Mouse (Mus musculus) neural tube, embryonic 14.5 days (tissue): ENCODE measurements around the gene Rfx4. TPM values are rescaled to one million over a fixed set of nuclear protein-coding genes. Genes with fewer than 3 reads are reported as not detected.
A peak's percentile ranks its signal among the peaks of the same experiment; 100 is the strongest.

ENCODE experiments used
- ATAC-seq: fragments of 200-750 bp; cut with Nextera tagmentation; 2 replicates; pipeline ENCODE4 v1.8.0; 2017; ENCODE audit warnings: low read depth, mild to moderate bottlenecking, moderate TSS enrichment, moderate library complexity
- H3K27ac ChIP-seq: fragments of 300-500 bp; sonication (generic); 2 replicates; pipeline ENCODE4 v1.5.1; 2014; ENCODE audit warnings: low read depth, mild to moderate bottlenecking, control low read depth, low read length, moderate library complexity, mixed read lengths
- H3K27me3 ChIP-seq: fragments of 300-500 bp; sonication (generic); 2 replicates; pipeline ENCODE4 v1.6.1; 2014; ENCODE audit warnings: low read length; ENCODE audit not compliant: control insufficient read depth, insufficient read depth
- H3K36me3 ChIP-seq: fragments of 300-500 bp; sonication (generic); 2 replicates; pipeline ENCODE4 v1.6.1; 2014; ENCODE audit warnings: low read length, mixed read lengths; ENCODE audit not compliant: control insufficient read depth, insufficient read depth
- H3K4me1 ChIP-seq: fragments of 300-500 bp; sonication (generic); 2 replicates; pipeline ENCODE4 v1.6.1; 2014; ENCODE audit warnings: low read length; ENCODE audit not compliant: control insufficient read depth, insufficient read depth
- H3K4me2 ChIP-seq: fragments of 300-500 bp; sonication (generic); 2 replicates; pipeline ENCODE4 v1.6.1; 2014; ENCODE audit warnings: mild to moderate bottlenecking, low read depth, low read length, control low read depth
- H3K4me3 ChIP-seq: fragments of 300-500 bp; sonication (generic); 2 replicates; pipeline ENCODE4 v1.5.1; 2014; ENCODE audit warnings: low read depth, low read length, control low read depth, mixed read lengths
- H3K9ac ChIP-seq: fragments of 300-500 bp; sonication (generic); replicated peaks from 2 replicates; pipeline ENCODE4 v1.6.1; 2014; ENCODE audit warnings: low read depth, mild to moderate bottlenecking, control low read depth, low read length, mixed read lengths
- H3K9me3 ChIP-seq: fragments of 300-500 bp; sonication (generic); 2 replicates; pipeline ENCODE4 v1.6.1; 2016; ENCODE audit warnings: low read length; ENCODE audit not compliant: control insufficient read depth
- WGBS: fragments of 180-500 bp; shearing (Covaris S2); extraction: QIAGEN DNeasy Blood & Tissue Kit; methylation state at CpG from one replicate; pipeline ENCODE4 v1.1.7; 2014; 5-methylcytosine and 5-hydroxymethylcytosine counted together
- polyA plus RNA-seq: library from polyadenylated mRNA; unstranded; fragments of >200 nt; fragmentation: Nextera tagmentation; extraction: Ambion mirVana; gene quantifications from 2 replicates; pipeline ENCODE4 v1.2.1, GENCODE M21; 2014

Rfx4 gene
- polyA plus RNA-seq, 1 experiment from 2014 or later: 23.2 TPM

DNA sequence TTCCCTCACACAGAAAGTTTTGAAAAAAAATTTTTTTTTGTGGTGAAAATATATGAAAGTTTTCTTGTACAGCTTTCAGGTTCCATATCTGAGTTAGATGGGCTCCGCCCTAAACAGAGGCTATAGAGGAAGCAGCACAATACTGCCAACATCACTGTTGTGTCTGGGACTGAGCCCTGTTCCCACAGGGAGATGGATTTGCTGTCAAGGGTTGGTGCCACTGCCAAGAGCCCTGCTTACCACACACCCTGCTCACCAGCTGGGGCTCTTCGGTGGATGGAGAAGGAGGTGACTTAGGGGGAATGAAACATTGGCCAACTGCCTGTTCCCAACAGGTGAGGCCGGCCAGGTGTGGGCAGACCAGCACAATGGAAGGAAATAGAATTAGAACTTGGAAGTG lies 35.3 kb downstream of the Rfx4 start:
- ATAC-seq: no peak
- H3K27me3 ChIP-seq: no peaks in the 10 kb centered on the region

DNA sequence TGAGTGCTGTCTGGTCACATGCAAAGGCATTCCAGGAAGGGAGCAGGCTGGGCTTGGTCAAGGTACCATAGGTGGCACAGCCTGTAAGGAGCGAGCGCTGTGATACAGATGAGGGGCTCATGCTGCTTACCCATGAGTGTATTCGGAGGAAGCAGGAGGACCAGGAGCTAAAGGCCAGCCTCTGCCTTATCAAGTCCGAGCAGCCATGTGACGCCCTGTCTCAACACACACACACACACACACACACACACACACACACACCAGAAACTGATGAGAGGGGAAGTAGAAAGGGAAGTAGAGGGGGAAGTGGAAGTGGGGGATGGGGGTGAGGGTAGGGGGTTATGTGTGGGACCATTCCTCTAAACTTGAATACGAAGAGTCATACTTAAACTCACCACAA lies 45.7 kb downstream of the Rfx4 start:
- H3K4me2 ChIP-seq: no peak overlapping the region
- ATAC-seq: no peak
- H3K9ac ChIP-seq: no peak overlapping the region
- H3K27ac ChIP-seq: no peak overlapping the region
- H3K4me3 ChIP-seq: no peak overlapping the region
- no peaks in the 10 kb centered on the region for H3K4me1 ChIP-seq
- no peaks in the 10 kb centered on the region for H3K36me3 ChIP-seq
- H3K27me3 ChIP-seq: no peaks in the 10 kb centered on the region
- no peaks in the 10 kb centered on the region for H3K9me3 ChIP-seq
- WGBS: 92% methylated on average over 6 of the region's 6 CpGs

More for the DNA sequence above, 35.3 kb downstream of the Rfx4 start:
- no peak overlapping the region for H3K27ac ChIP-seq
- H3K4me3 ChIP-seq: no peak overlapping the region
- H3K4me1 ChIP-seq: no peaks in the 10 kb centered on the region
- no peaks in the 10 kb centered on the region for H3K9me3 ChIP-seq
- no peak overlapping the region for H3K4me2 ChIP-seq
- WGBS: 83% methylated on average over 3 of the region's 3 CpGs
- H3K9ac ChIP-seq: no peak overlapping the region
- no peaks in the 10 kb centered on the region for H3K36me3 ChIP-seq

DNA sequence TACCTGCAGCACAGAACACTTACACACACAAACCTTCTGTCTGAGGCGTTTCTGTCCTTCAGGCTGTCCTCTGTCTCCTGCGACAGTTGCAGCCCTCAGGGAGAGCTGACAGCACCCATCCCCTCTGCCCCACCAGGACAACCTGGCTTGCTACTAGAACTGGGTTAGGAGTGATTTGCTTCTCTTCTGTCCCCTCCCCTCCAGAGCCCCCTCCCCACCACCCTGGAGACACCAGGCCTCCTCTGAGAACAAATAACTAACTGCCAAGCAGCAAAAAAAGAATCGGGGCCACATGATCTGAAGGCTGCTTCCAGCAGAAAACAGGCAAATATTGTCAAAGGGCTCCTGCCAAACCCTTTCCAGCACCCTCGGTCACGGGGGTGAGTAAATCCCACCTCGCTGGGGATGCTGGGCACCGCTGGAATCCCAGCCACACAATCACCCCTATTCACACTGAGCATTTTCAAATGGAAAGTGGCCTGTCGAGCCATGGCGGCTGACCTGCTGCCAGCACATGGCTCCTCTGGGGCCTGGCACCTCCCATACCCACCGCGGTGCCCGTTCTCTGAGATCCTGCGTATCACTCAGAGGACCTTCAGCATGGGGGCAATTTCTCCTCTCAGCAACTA lies 47.5 kb downstream of the Rfx4 start:
- peak; percentile 48; the same call in 1 of the 2 replicates for ATAC-seq
- Histone ChIP-seq H3K9me3 (no peaks in the 10 kb centered on the region), H3K27ac (no peak overlapping the region), H3K4me1 (no peaks in the 10 kb centered on the region), H3K27me3 (no peaks in the 10 kb centered on the region), H3K36me3 (no peaks in the 10 kb centered on the region), H3K4me2 (no peak overlapping the region), H3K4me3 (no peak overlapping the region), H3K9ac (no peak overlapping the region)
- WGBS: 46% methylated on average over 13 of the region's 13 CpGs

DNA sequence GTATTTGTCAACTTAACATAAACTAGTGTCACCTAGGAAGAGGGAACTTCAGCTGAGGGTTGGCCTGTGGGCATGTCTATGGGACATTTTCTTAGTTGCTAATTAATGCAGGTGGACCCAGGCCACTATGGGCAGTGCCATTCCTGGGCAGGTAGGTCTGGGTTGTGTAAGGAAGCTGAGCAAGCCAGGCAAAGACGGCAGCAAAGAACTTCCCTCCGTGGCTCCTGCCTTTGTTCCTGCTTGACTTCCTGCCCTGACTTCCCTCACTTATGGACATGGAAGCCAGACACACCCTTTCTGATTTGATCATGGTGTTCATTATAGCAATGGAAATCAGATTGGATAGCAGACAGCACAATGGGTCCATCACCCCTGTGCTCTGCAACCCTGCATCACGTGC lies 49.7 kb downstream of the Rfx4 start:
- no peaks in the 10 kb centered on the region for H3K36me3 ChIP-seq
- H3K4me1 ChIP-seq: no peaks in the 10 kb centered on the region
- no peaks in the 10 kb centered on the region for H3K9me3 ChIP-seq
- no peaks in the 10 kb centered on the region for H3K27me3 ChIP-seq
- WGBS: 79% methylated on average over 3 of the region's 3 CpGs
- no peak for ATAC-seq
- H3K9ac ChIP-seq: no peak overlapping the region
- no peak overlapping the region for H3K4me2 ChIP-seq
- no peak overlapping the region for H3K4me3 ChIP-seq
- no peak overlapping the region for H3K27ac ChIP-seq

DNA sequence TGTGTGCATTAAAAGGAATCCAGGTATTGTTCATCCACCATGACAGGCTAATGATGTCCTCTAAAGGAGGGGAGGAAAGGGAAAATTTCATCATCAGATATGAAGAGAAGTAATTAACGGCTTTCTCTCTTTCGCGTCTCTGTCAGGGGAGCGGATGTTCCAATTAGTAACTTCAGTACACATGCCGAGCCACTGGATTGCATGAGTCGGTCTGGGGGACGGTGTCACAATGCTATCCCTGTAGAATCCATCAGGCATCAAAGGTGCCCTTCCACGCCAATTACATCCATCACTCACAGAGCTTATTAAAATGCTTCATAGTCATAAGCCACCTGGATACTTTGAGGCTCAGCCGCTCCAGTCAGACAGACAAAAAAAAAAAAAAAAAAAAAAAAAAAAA lies 51.3 kb downstream of the Rfx4 start:
- no peak overlapping the region for H3K27ac ChIP-seq
- ATAC-seq: peak; percentile 16; the same call in 1 of the 2 replicates
- H3K4me3 ChIP-seq: no peak overlapping the region
- H3K9me3 ChIP-seq: no peaks in the 10 kb centered on the region
- H3K36me3 ChIP-seq: no peaks in the 10 kb centered on the region
- 64% methylated on average over 9 of the region's 9 CpGs for WGBS
- H3K4me2 ChIP-seq: no peak overlapping the region
- H3K4me1 ChIP-seq: no peaks in the 10 kb centered on the region
- H3K9ac ChIP-seq: no peak overlapping the region
- no peaks in the 10 kb centered on the region for H3K27me3 ChIP-seq

DNA sequence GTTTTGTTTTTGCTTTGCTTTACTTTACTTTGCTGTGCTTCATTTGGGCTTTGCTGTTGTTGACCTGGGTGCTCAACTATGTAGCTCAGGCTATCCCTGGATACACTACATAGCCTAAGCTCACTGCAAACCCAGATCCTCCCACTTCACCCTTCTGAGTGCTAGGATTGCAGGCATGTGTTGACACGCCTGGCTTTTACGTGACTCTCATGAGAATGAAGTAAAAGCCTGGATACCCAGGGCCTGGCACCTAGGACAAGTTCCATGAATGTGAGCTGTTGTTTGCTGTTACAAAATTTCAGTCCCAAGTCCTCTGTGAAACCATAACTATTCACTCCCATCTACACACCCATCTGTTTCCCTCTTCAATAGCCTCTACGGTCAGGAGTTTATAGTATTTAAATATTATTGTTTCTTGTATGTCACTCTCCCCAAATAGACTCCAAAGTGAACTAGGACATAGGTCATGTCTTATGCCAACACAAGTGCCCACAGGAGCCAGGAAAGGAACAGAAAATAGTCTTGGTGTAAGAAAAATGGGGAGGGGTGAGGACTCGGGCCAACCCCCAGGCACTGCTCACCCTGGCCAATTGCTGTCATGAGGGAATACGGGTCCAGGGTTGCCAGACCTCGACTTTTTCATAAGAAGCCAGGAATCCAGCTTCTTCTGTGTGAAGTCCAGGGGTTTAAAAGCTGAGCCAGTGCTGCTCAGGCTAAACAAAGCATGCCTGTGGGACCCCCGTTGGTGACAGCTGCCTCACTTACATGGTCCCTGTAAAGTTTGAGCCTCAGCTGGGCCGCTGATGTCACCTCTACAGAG lies 54.4 kb downstream of the Rfx4 start:
- Histone ChIP-seq H3K4me3 (no peak overlapping the region), H3K9ac (no peak overlapping the region), H3K27me3 (no peaks in the 10 kb centered on the region), H3K4me2 (no peak overlapping the region), H3K9me3 (no peaks in the 10 kb centered on the region), H3K4me1 (no peaks in the 10 kb centered on the region), H3K36me3 (no peaks in the 10 kb centered on the region), H3K27ac (no peak overlapping the region)
- 69% methylated on average over 8 of the region's 8 CpGs for WGBS
- ATAC-seq: no peak

DNA sequence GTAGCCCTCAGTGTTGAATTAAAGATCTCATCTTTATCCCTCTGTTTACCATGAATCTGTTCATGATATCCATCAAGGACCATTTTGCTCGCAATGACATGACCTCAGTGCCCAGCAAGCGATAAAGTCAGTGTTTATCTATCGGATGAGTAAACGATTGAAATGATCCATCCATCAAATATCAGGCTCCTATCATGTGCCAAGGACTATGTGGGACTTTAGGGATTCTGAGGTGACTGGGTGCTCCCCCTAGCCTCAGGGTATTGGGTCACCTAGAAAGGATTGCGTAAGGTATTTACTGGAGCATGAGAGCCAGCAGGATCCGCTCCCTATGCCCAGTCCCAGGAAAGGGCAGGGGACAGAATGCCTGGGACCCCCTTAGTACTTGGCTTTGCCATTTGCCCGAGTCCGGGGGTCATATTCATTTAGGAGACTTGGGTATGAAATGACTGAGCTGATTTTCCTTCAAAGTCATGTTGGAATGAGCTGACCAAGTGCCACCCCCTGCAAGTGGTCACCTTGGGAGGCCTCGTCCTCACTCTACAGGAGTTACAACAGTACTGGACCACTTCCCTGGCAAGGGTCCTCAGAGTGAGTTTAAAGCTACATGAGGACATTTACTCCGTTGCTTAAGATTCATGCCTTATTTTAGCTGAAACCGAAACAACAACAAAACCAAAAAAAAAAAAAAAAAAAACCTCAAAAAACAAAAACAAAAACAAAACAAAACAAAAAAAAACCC lies 55.5 kb downstream of the Rfx4 start:
- no peaks in the 10 kb centered on the region for H3K27me3 ChIP-seq

DNA sequence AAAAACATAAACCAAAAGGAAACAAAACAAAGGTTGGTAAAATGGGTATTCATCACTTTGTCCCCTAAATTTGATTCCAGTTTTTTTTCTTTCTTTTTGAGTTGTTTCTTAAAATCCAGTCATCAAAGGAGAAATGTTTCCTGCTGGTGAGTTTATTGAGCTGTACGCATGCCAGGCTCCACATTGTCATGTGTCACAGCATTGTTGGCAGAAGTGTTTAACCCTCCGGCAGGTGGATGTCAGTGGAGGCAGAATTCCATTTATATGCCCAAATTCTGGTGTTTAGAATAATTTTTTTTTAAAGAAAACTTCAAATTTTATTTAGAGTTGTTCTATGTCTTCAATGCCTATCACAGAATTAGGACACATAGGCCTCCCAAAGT lies 56.0 kb downstream of the Rfx4 start:
- Histone ChIP-seq H3K27me3 (no peaks in the 10 kb centered on the region), H3K4me2 (no peak overlapping the region), H3K4me3 (no peak overlapping the region), H3K36me3 (no peaks in the 10 kb centered on the region), H3K9ac (no peak overlapping the region), H3K27ac (no peak overlapping the region), H3K9me3 (no peaks in the 10 kb centered on the region), H3K4me1 (no peaks in the 10 kb centered on the region)
- WGBS: 59% methylated on average over 2 of the region's 2 CpGs
- ATAC-seq: no peak

More for the DNA sequence above, 55.5 kb downstream of the Rfx4 start:
- Histone ChIP-seq H3K27ac (no peak overlapping the region), H3K4me1 (no peaks in the 10 kb centered on the region), H3K4me2 (no peak overlapping the region), H3K9ac (no peak overlapping the region), H3K9me3 (no peaks in the 10 kb centered on the region), H3K36me3 (no peaks in the 10 kb centered on the region), H3K4me3 (no peak overlapping the region)
- no peak for ATAC-seq
- WGBS: 88% methylated on average over 11 of the region's 11 CpGs
